Mouse (Mus musculus) kidney, postnatal 10 days (tissue): ENCODE results near the gene Canx.
"Not testable (repeated sequence)": the region's sequence is repeated elsewhere in the genome, so short reads cannot be mapped to it uniquely, and the experiment has no call there.

ENCODE experiments used
- DNase-seq: peaks from one replicate; pipeline ENCODE4 v3.0.0; 2021; ENCODE audit warnings: mixed read lengths

The Canx gene

GRCm38 (mm10) chr11:50329378-50329777 is 3.9 kb upstream of the Canx start:
- DNase-seq = no peak

GRCm38 (mm10) chr11:50328075-50328625 is 2.7 kb upstream of the Canx start:
- no peak for DNase-seq

DNA sequence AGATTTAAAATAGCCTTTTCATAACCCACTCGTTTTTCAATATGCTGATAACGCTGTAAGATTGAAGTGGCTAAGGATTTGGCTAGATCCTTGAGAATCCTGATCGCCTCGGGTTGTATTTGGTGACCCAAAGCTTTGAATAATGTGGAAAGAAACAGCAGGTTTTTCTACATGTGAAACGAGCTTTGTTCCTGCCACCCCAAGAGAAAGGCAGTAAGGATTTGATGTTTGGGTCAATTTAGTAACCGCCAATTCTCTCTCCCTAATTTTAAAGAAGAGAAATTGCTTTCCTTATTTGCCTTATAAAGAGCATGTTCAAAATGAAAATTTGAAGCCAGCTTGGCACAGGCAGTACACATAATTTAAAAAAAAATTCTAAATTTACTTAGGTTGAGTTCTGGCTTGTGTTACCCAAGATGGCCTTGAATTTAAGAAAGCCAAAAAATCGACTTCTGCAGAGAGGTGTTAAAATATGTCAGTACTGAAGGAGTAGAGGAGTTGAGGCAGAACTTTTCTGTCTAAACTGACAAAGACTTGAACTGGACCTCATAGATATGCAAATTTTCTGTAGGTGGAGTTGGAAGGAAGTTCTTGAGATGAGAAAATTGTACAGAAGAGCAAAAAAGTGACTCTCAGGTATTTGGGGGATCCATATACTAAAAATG is 961 bp upstream of the Canx start:
- DNase-seq = no peak

- no peak for DNase-seq
Observed at GRCm38 (mm10) chr11:50324751-50325471, 562 bp downstream of the Canx start.

GRCm38 (mm10) chr11:50323843-50324242 is 1.6 kb downstream of the Canx start:
- no peak for DNase-seq

- no peak for DNase-seq
Observed at GRCm38 (mm10) chr11:50322345-50322744, 3.1 kb downstream of the Canx start.

- DNase-seq = no peak
Observed at GRCm38 (mm10) chr11:50321239-50321638, 4.2 kb downstream of the Canx start.

DNA sequence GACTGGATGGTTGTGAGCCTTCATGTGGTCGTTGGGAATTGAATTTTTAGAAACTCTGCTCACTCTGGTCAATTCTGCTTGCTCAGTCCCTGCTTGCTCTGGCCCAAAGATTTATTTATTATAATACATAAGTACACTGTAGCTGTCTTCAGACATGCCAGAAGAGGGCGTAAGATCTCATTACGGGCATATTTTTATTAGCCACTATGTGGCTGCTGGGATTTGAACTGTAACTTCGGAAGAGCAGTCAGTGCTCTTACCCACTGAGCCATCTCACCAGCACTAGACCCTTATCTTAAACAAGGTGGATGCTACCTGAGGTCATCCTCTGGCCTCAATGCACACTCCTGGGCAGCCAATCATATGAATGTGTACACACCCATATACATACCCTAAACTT is 6.1 kb downstream of the Canx start:
- not testable (repeated sequence) for DNase-seq

DNA sequence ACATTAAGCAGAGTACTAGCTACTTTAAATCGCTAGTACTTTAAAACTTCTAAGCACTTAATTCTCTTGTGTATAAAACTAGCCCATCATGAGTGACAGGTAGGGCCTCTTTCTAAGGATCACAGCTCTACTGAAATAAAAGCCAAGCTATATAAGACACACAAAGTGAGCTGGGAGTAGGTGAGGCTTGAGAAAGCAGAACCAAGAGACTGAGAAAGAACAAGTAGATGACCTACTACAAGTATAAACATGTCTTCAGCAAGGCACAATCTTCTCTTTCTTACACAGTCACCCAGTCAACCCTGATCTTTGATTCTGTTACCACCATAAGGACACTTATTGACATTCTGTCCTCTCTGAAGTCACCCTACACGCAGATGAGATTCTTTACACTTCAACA is 12.7 kb downstream of the Canx start:
- DNase-seq = no peak

- DNase-seq = no peak
Observed at GRCm38 (mm10) chr11:50303406-50303805, 22.1 kb downstream of the Canx start.

DNA sequence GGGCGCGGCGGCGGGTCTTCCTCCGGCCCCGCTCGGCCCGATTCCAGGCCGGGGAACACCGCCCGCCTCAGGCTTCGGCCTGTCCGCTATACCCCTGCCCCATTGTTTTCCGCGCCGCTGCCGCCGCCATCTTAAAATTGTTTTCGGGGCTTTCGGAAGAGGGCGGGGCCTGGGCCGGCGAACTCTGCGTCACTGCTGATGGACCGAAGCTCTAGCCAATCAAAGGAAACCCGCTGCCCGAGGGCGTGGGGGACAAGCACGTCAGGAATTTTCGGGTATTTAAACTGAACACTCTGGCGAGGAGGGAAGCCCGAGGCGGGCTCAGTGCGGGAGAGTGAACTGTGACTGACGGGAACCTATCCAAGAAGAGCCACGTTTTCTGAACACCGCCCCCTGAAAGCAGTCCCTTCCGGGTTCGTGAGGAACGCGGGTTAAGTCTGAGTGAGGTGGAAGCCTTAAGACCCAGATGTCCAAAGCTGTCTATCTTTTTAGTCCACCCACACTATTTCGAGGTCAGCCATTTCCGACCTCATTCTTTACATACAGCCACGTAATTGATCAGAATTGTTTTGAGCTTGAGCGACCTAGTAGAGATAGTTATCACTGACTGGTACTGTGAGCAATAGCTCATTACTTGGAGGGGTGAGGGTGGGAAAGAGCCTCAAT is 33.1 kb downstream of the Canx start, which contains the start of gene Maml1:
Gene Maml1, minus strand, starts transcription at position 122 of the 666 bp plus-strand sequence.
- DNase-seq = peak; percentile 98

GRCm38 (mm10) chr11:50291321-50292165 is 33.9 kb downstream of the Canx start:
- DNase-seq = peak; percentile 73

DNA sequence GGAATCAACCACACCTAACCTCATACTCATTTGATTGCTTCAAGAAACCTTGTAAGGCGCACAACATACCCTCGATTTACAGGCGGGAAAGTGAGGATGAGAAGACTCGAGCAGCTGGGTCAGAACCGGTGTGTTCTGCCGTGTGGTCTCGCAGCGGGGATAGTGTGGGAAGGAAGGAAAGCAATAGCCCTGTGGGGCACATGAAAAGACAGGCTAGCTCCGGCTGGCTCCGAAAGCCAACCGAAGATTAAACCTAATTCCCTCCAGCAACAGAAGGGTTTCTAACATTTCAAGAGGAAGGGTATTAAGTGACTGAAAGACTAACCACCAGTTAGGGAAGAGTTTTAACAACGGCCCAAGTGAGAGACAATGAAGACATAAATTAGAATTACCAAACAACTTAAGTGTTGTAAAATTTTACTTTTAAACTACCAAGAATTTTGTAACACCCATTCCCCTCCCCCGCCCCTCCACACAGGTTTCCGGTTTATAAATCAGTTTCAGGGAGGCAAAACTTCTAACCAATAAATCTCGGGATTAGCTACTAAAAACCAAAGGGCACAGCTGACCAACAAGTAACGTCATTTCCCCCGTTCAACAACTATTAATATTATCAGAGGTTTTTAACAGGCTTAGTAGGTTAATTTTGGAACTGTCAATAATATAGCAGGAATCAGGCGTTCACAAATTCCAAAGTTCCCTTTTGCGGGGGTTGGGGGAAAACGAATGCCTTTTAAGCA is 34.8 kb downstream of the Canx start:
- peak; percentile 33 for DNase-seq

GRCm38 (mm10) chr11:50286428-50286827 is 39.0 kb downstream of the Canx start:
- DNase-seq = no peak

- DNase-seq = no peak
Observed at GRCm38 (mm10) chr11:50285696-50286095, 39.8 kb downstream of the Canx start.

DNA sequence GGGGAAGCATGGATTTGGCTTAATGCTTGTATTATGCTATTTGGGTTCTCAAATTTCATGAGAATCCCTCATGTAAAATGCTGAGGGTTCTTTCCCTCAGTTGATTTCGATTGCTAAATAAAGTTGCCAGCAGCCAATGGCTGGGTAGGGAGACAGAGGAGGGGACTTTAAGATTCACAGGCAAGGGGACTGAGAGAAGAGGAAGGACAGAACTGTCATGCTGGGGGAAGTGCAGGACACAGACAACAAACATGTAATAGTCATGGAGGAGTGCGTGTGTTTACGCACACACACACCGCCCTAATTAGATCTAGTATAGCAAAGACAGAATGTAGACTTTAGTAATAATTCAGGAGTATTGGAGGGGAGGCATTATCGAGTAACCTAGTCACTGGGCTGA is 40.2 kb downstream of the Canx start:
- no peak for DNase-seq

DNA sequence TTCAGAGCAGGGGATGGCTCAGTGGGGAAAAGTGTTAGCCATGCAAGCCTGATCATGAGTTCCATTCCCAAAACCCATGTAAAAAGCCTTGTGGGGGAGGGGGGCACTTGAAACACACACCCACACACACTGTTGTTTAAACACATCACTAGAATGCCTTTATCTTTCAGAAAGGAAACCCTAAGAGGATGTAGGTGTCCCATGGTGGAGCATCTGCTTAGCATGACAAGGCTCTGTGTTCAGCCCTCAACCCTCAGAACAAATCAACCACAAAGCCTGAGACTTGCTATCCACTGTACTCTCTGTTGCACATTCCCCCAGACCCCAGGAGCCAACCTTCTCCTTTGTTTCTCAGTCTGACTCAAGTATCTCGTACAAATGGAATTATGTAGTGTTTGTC is 45.4 kb downstream of the Canx start:
- no peak for DNase-seq

- no peak for DNase-seq
Observed at GRCm38 (mm10) chr11:50279005-50279404, 46.5 kb downstream of the Canx start.

DNA sequence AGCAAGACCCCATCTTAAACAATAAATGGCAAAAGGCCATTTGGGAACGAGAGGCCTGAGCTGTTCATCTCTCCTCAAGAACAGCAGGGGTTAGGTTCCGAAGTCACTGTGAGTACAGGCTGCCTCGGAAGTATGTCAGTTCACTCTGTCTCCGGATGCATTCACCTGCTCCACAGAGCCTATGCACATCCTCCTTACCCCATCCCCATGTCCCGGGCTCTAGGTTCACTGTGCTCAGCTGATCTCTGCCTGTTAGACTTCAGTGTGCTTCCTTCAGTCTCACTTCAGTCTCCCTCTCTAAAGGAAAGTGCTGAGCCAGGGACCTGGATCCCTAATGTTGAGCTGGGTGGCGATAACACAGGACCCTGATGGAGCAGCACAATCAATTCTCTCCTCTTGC is 47.8 kb downstream of the Canx start:
- DNase-seq = no peak

DNA sequence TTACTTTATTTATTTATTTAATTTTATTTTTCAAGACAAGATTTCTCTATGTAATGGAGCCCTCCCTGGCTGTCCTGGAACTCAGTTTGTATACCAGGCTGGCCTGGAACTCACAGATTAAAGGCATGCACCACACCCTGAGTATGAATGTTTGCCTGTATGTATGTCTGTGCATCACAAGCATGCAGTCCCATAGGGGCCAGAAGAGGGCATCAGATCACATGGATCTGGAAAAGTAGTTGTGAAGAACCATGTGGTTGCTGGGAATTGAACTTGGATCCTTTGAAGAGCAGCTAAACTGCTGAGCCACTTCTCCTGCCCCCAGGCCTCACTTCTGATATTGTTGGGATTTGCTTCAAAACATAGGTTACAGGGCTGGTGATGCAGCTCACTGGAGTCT is 48.4 kb downstream of the Canx start:
- DNase-seq = no peak

GRCm38 (mm10) chr11:50275568-50276151 is 49.8 kb downstream of the Canx start:
- no peak for DNase-seq

DNA sequence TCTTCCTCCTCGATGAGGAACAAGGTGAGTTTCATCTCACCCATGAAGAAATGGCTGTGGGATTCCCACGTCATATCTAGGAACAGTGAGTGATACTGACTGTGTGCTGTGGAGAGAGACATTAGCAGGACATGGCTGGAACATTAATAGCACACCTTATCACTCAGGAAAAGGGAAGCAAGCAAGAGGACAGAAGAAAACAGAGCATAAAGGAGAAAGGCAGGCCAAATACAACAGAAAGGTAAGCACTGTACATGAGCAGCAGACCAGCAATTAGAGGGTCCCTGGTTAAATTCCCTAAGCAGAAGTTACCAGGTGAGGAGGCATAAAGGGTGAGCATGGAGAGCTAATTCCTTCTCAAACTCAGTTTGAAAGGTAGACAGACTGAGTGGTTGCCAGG is 50.4 kb downstream of the Canx start:
- DNase-seq = no peak
